Mouse (Mus musculus) heart, embryonic 16.5 days (tissue): ENCODE data around the gene Fam43b. TPM values are rescaled to one million over a fixed set of nuclear protein-coding genes. Genes with fewer than 3 reads are reported as not detected.
"Not testable (repeated sequence)": the region's sequence is repeated elsewhere in the genome, so short reads cannot be mapped to it uniquely, and the experiment has no call there.

Source experiments
- ATAC-seq: fragments of 200-750 bp; cut with Nextera tagmentation; replicated peaks from 2 replicates; pipeline ENCODE4 v1.8.0; 2017; ENCODE audit warnings: moderate number of reproducible peaks; ENCODE audit not compliant: insufficient read depth, low FRiP score; ENCODE audit errors: extremely low read depth
- H3K27ac ChIP-seq: fragments of 300-500 bp; sonication (generic); 2 replicates; pipeline ENCODE4 v1.5.1; 2014; ENCODE audit warnings: mild to moderate bottlenecking, low read length, control low read depth, moderate library complexity
- H3K27me3 ChIP-seq: fragments of 300-500 bp; sonication (generic); 2 replicates; pipeline ENCODE4 v1.6.1; 2014; ENCODE audit warnings: low read length, mixed read lengths; ENCODE audit not compliant: control insufficient read depth, insufficient read depth
- H3K36me3 ChIP-seq: fragments of 300-500 bp; sonication (generic); 2 replicates; pipeline ENCODE4 v1.6.1; 2014; ENCODE audit not compliant: control insufficient read depth, insufficient read depth
- H3K4me1 ChIP-seq: fragments of 300-500 bp; sonication (generic); 2 replicates; pipeline ENCODE4 v1.6.1; 2014; ENCODE audit warnings: low read length, mixed read lengths; ENCODE audit not compliant: control insufficient read depth, insufficient read depth
- H3K4me2 ChIP-seq: fragments of 300-500 bp; sonication (generic); 2 replicates; pipeline ENCODE4 v1.6.1; 2014; ENCODE audit warnings: low read depth, mild to moderate bottlenecking, control low read depth, low read length
- H3K4me3 ChIP-seq: fragments of 300-500 bp; sonication (generic); 2 replicates; pipeline ENCODE4 v1.5.1; 2014; ENCODE audit warnings: mild to moderate bottlenecking, control low read depth, low read length
- H3K9ac ChIP-seq: fragments of 300-500 bp; sonication (generic); 2 replicates; pipeline ENCODE4 v1.6.1; 2014; ENCODE audit warnings: low read length, control low read depth
- H3K9me3 ChIP-seq: fragments of 300-500 bp; sonication (generic); replicated peaks from 2 replicates; pipeline ENCODE4 v1.6.1; 2016; ENCODE audit warnings: low read length; ENCODE audit not compliant: control insufficient read depth
- WGBS: fragments of 180-500 bp; shearing (Covaris S2); extraction: QIAGEN DNeasy Blood & Tissue Kit; methylation state at CpG from one replicate; pipeline ENCODE4 v1.1.7; 2014; 5-methylcytosine and 5-hydroxymethylcytosine counted together
- polyA plus RNA-seq: library from polyadenylated mRNA; unstranded; fragments of >200 nt; fragmentation: Nextera tagmentation; extraction: Ambion mirVana; gene quantifications from 2 replicates; pipeline ENCODE4 v1.2.1, GENCODE M21; 2015

Fam43b gene
- 0.10 and 0.20 TPM in 2 replicates for polyA plus RNA-seq

GRCm38 (mm10) chr4:138395971-138396645 lies at the start of gene Fam43b:
Gene Fam43b (minus strand): TSS chr4:138396528.
- Histone ChIP-seq H3K9me3 (no peaks in the 10 kb centered on the region), H3K4me1 (peaks cover 14% of the 10 kb centered on the region), H3K9ac (peak within 1 kb of the TSS; percentile 38; the same call in 1 of the 2 replicates), H3K4me3 (peak within 1 kb of the TSS; percentile 46), H3K27me3 (peaks cover 75% of the 10 kb centered on the region), H3K4me2 (peak within 1 kb of the TSS; percentile 65), H3K27ac (no peak within 1 kb of the TSS), H3K36me3 (no peaks in the 10 kb centered on the region)
- 1% methylated on average over 46 of the region's 46 CpGs for WGBS
- ATAC-seq, result no peak

GRCm38 (mm10) chr4:138444941-138445340 lies 48.6 kb upstream of the Fam43b start:
- H3K4me2 ChIP-seq, result no peak overlapping the region
- no peak for ATAC-seq
- no peaks in the 10 kb centered on the region for H3K4me1 ChIP-seq
- H3K36me3 ChIP-seq, result peaks cover 16% of the 10 kb centered on the region; the same call in 1 of the 2 replicates
- H3K9ac ChIP-seq, result no peak overlapping the region
- H3K4me3 ChIP-seq, result no peak overlapping the region
- H3K27ac ChIP-seq, result no peak overlapping the region
- H3K9me3 ChIP-seq, result no peaks in the 10 kb centered on the region
- peaks cover 10% of the 10 kb centered on the region for H3K27me3 ChIP-seq
- WGBS, result 21% methylated on average over 5 of the region's 5 CpGs

- 49% methylated on average over 3 of the region's 3 CpGs for WGBS
- no peak for ATAC-seq
- peaks cover 48% of the 10 kb centered on the region for H3K36me3 ChIP-seq
Measured at GRCm38 (mm10) chr4:138440062-138440461, 43.7 kb upstream of the Fam43b start.

GRCm38 (mm10) chr4:138434347-138435316 lies 38.3 kb upstream of the Fam43b start, which contains the start of gene Mul1:
Gene Mul1 (plus strand): TSS chr4:138434671.
- WGBS, result under 1% methylated on average over 64 of the region's 64 CpGs
- H3K4me1 ChIP-seq, result peaks cover 9% of the 10 kb centered on the region
- peak within 1 kb of the TSS; percentile 83 for H3K4me3 ChIP-seq
- peaks cover 7% of the 10 kb centered on the region for H3K27me3 ChIP-seq
- H3K9ac ChIP-seq, result peak within 1 kb of the TSS; percentile 90
- peak within 1 kb of the TSS; percentile 76 for H3K4me2 ChIP-seq
- no peaks in the 10 kb centered on the region for H3K9me3 ChIP-seq
- peaks cover 31% of the 10 kb centered on the region for H3K36me3 ChIP-seq
- H3K27ac ChIP-seq, result peak within 1 kb of the TSS; percentile 47; the same call in 1 of the 2 replicates
- peak; percentile 94 for ATAC-seq

More at GRCm38 (mm10) chr4:138440062-138440461, 43.7 kb upstream of the Fam43b start:
- Histone ChIP-seq H3K9ac (no peak overlapping the region), H3K4me1 (peaks cover 9% of the 10 kb centered on the region), H3K4me3 (no peak overlapping the region), H3K27me3 (no peaks in the 10 kb centered on the region), H3K9me3 (no peaks in the 10 kb centered on the region), H3K4me2 (no peak overlapping the region), H3K27ac (no peak overlapping the region)

- ATAC-seq, result no peak
- no peaks in the 10 kb centered on the region for H3K9me3 ChIP-seq
- H3K36me3 ChIP-seq, result peaks cover 5% of the 10 kb centered on the region
- no peak overlapping the region for H3K4me2 ChIP-seq
- no peak overlapping the region for H3K4me3 ChIP-seq
- no peak overlapping the region for H3K27ac ChIP-seq
- 35% methylated on average over 8 of the region's 8 CpGs for WGBS
- H3K4me1 ChIP-seq, result peaks cover 9% of the 10 kb centered on the region
- H3K27me3 ChIP-seq, result peaks cover 7% of the 10 kb centered on the region
- no peak overlapping the region for H3K9ac ChIP-seq
Measured at GRCm38 (mm10) chr4:138431340-138431739, 35.0 kb upstream of the Fam43b start.

GRCm38 (mm10) chr4:138429778-138430177 lies 33.5 kb upstream of the Fam43b start:
- Histone ChIP-seq H3K9ac (no peak overlapping the region), H3K27me3 (peaks cover 7% of the 10 kb centered on the region), H3K9me3 (no peaks in the 10 kb centered on the region), H3K27ac (no peak overlapping the region), H3K36me3 (no peaks in the 10 kb centered on the region), H3K4me3 (no peak overlapping the region), H3K4me1 (no peaks in the 10 kb centered on the region), H3K4me2 (no peak overlapping the region)
- no peak for ATAC-seq
- 37% methylated on average over 3 of the region's 3 CpGs for WGBS

- 0 out of 2 replicates have a peak overlapping the region, but pooled peaks have one; percentile 24 for H3K4me2 ChIP-seq
- no peak overlapping the region for H3K27ac ChIP-seq
- 37% methylated on average over 22 of the region's 22 CpGs for WGBS
- ATAC-seq, result no peak
- no peak overlapping the region for H3K9ac ChIP-seq
- H3K4me3 ChIP-seq, result no peak overlapping the region
- H3K36me3 ChIP-seq, result no peaks in the 10 kb centered on the region
- H3K4me1 ChIP-seq, result no peaks in the 10 kb centered on the region
- H3K9me3 ChIP-seq, result 0 out of 2 replicates have a peak, but pooled peaks cover 3% of the 10 kb centered on the region
- H3K27me3 ChIP-seq, result peaks cover 2% of the 10 kb centered on the region; the same call in 1 of the 2 replicates
Measured at GRCm38 (mm10) chr4:138426778-138427705, 30.7 kb upstream of the Fam43b start.

GRCm38 (mm10) chr4:138425604-138426003 lies 29.3 kb upstream of the Fam43b start:
- not testable (repeated sequence) for H3K4me1 ChIP-seq, H3K27me3 ChIP-seq, H3K36me3 ChIP-seq, H3K9me3 ChIP-seq, H3K27ac ChIP-seq, ATAC-seq, H3K4me2 ChIP-seq, H3K9ac ChIP-seq, H3K4me3 ChIP-seq
- WGBS, result 84% methylated on average over 14 of the region's 14 CpGs
